Mouse (Mus musculus) heart, postnatal 0 days (tissue): Measurements from ENCODE around the gene D17Wsu92e. TPM values are rescaled to one million over a fixed set of nuclear protein-coding genes. Genes with fewer than 3 reads are reported as not detected.

ENCODE experiments used
- ATAC-seq: fragments of 200-750 bp; cut with Nextera tagmentation; 2 replicates; pipeline ENCODE4 v1.8.0; 2017; ENCODE audit warnings: low read depth, moderate number of reproducible peaks, moderate library complexity; ENCODE audit not compliant: insufficient read depth
- DNase-seq: peaks from one replicate; pipeline ENCODE4 v3.0.0-alpha.2; 2016; ENCODE audit warnings: low spot score
- H3K27ac ChIP-seq: fragments of 300-500 bp; sonication (generic); 2 replicates; pipeline ENCODE4 v1.5.1; 2014; ENCODE audit warnings: low read depth, mild to moderate bottlenecking
- H3K27me3 ChIP-seq: fragments of 300-500 bp; sonication (generic); 2 replicates; pipeline ENCODE4 v1.6.1; 2014; ENCODE audit warnings: low read length, mixed read lengths; ENCODE audit not compliant: control insufficient read depth, insufficient read depth
- H3K36me3 ChIP-seq: fragments of 300-500 bp; sonication (generic); replicated peaks from 2 replicates; pipeline ENCODE4 v1.6.1; 2014; ENCODE audit warnings: low read length, mixed read lengths; ENCODE audit not compliant: control insufficient read depth, insufficient read depth
- H3K4me1 ChIP-seq: fragments of 300-500 bp; sonication (generic); 2 replicates; pipeline ENCODE4 v1.6.1; 2014; ENCODE audit warnings: antibody characterized with exemption; ENCODE audit not compliant: control insufficient read depth, insufficient read depth
- H3K4me2 ChIP-seq: fragments of 300-500 bp; sonication (generic); 2 replicates; pipeline ENCODE4 v1.6.1; 2014; ENCODE audit warnings: low read depth, mild to moderate bottlenecking, low read length, moderate library complexity
- H3K4me3 ChIP-seq: fragments of 300-500 bp; sonication (generic); 2 replicates; pipeline ENCODE4 v1.5.1; 2014; ENCODE audit warnings: low read depth, low read length
- H3K9ac ChIP-seq: fragments of 300-500 bp; sonication (generic); replicated peaks from 2 replicates; pipeline ENCODE4 v1.6.1; 2014; ENCODE audit warnings: low read depth, low read length, mixed read lengths
- H3K9me3 ChIP-seq: fragments of 300-500 bp; sonication (generic); replicated peaks from 2 replicates; pipeline ENCODE4 v1.6.1; 2016; ENCODE audit warnings: low read length; ENCODE audit not compliant: control insufficient read depth
- CTCF ChIP-seq: IDR thresholded peaks from 2 replicates; pipeline ENCODE4 v1.5.1; 2016; ENCODE audit warnings: antibody characterized with exemption, control low read depth, low read depth
- EP300 ChIP-seq: IDR thresholded peaks from 2 replicates; pipeline ENCODE4 v1.6.1; 2016; ENCODE audit warnings: antibody characterized with exemption, low read depth
- WGBS: fragments of 180-500 bp; shearing (Covaris S2); extraction: QIAGEN DNeasy Blood & Tissue Kit; methylation state at CpG from one replicate; pipeline ENCODE4 v1.1.7; 2014; 5-methylcytosine and 5-hydroxymethylcytosine counted together
- polyA plus RNA-seq: library from polyadenylated mRNA; unstranded; fragments of >200 nt; fragmentation: Nextera tagmentation; extraction: Ambion mirVana; gene quantifications from 2 replicates; pipeline ENCODE4 v1.2.1, GENCODE M21; 2015
- total RNA-seq: library from RNA; depleted of rRNA; stranded (reverse); fragments of >200 nt; gene quantifications from 2 replicates; pipeline ENCODE4 v1.2.3, GENCODE M21; 2014; ENCODE audit warnings: low replicate concordance

Gene D17Wsu92e
- total and polyA plus RNA-seq, 2 experiments from 2014 or later: 15.0 to 80.6 TPM

- ATAC-seq (no peak), DNase-seq (no peak)
- Histone ChIP-seq H3K27ac (peak overlapping the region; percentile 93), H3K9me3 (no peaks in the 10 kb centered on the region), H3K27me3 (no peaks in the 10 kb centered on the region), H3K4me1 (peaks cover 23% of the 10 kb centered on the region), H3K4me2 (peak overlapping the region; percentile 95), H3K9ac (peak overlapping the region; percentile 95), H3K4me3 (peak overlapping the region; percentile 95), H3K36me3 (no peaks in the 10 kb centered on the region)
- TF ChIP-seq EP300: no peak
- WGBS: 12% methylated on average over 7 of the region's 7 CpGs
These were observed 1.4 kb downstream of the D17Wsu92e start for GRCm38 (mm10) chr17:27819011-27819410.

GRCm38 (mm10) chr17:27814606-27815005 lies 5.8 kb downstream of the D17Wsu92e start:
- Histone ChIP-seq H3K36me3 (no peaks in the 10 kb centered on the region), H3K4me1 (peaks cover 27% of the 10 kb centered on the region), H3K9me3 (no peaks in the 10 kb centered on the region), H3K27me3 (no peaks in the 10 kb centered on the region), H3K9ac (no peak overlapping the region), H3K27ac (no peak overlapping the region), H3K4me2 (no peak overlapping the region), H3K4me3 (no peak overlapping the region)
- ATAC-seq: no peak
- TF ChIP-seq EP300 (no peak), CTCF (no peak)
- DNase-seq: no peak

DNA sequence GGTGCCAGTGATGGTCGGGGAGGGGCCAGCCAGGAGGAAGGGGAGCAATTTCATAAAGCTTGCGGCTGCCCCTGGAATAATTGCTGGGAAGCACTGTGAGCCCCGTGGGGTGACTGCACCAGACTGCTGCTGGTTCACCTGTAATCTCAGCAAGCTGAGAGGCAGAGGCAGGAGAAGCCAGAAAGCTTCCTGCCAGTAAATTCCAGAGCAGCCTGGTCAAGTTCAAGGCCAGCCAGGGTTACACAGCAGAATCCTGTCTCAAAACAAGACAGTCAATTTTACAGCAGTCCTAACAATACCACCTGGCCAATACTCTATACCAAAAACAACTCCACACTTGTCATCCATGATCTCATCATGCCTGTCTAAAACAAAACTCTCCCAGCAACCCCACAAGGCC lies 8.5 kb downstream of the D17Wsu92e start:
- 44% methylated on average over 3 of the region's 3 CpGs for WGBS
- ATAC-seq (no peak), DNase-seq (no peak)
- H3K36me3 ChIP-seq: no peaks in the 10 kb centered on the region
- H3K27me3 ChIP-seq: no peaks in the 10 kb centered on the region
- no peak overlapping the region for H3K4me2 ChIP-seq
- H3K4me1 ChIP-seq: peaks cover 10% of the 10 kb centered on the region; the same call in 1 of the 2 replicates
- no peak overlapping the region for H3K4me3 ChIP-seq
- no peaks in the 10 kb centered on the region for H3K9me3 ChIP-seq
- no peak overlapping the region for H3K9ac ChIP-seq
- TF ChIP-seq CTCF: no peak
- no peak for TF ChIP-seq EP300
- H3K27ac ChIP-seq: no peak overlapping the region

GRCm38 (mm10) chr17:27810569-27811331 lies 9.7 kb downstream of the D17Wsu92e start:
- Histone ChIP-seq H3K36me3 (no peaks in the 10 kb centered on the region), H3K9ac (no peak overlapping the region), H3K27me3 (no peaks in the 10 kb centered on the region), H3K27ac (no peak overlapping the region), H3K4me2 (no peak overlapping the region), H3K9me3 (no peaks in the 10 kb centered on the region), H3K4me1 (peaks cover 18% of the 10 kb centered on the region), H3K4me3 (no peak overlapping the region)
- DNase-seq (no peak), ATAC-seq (no peak)
- 71% methylated on average over 16 of the region's 16 CpGs for WGBS
- TF ChIP-seq EP300 (no peak), CTCF (no peak)

DNA sequence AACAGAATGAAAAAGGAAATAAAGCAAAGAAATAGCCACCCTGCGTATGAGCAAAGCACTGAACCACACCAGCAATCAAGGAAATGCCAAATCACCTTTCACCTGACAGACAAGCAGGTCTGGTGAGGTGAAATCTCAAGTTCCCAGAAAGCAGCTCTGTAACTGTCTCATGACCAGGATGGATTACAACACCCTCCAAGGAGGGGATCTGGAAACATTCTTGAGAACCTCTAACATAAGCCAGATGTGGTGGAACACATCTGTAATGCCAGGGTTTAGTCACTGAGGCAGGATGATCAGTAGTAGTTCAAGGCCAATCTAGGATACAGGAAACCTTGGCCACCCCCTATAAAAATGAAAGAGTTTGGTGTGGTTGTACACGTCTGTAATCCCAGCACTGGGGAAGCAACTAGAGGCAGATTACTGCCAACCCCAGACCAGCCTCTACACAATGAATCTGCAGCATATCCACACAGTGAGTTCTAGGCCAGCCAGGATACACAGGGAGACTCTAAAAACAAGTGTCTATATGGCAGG lies 12.8 kb downstream of the D17Wsu92e start:
- H3K4me2 ChIP-seq: no peak overlapping the region
- TF ChIP-seq CTCF (no peak), EP300 (no peak)
- 75% methylated on average over 2 of the region's 2 CpGs for WGBS
- no peak for ATAC-seq
- no peaks in the 10 kb centered on the region for H3K27me3 ChIP-seq
- peaks cover 28% of the 10 kb centered on the region for H3K4me1 ChIP-seq
- no peaks in the 10 kb centered on the region for H3K9me3 ChIP-seq
- DNase-seq: no peak
- no peak overlapping the region for H3K27ac ChIP-seq
- H3K9ac ChIP-seq: no peak overlapping the region
- H3K4me3 ChIP-seq: no peak overlapping the region
- no peaks in the 10 kb centered on the region for H3K36me3 ChIP-seq
